Mouse (Mus musculus) urinary bladder, adult 2 months (tissue): ENCODE results near the gene Gm10563. TPM values are rescaled to one million over a fixed set of nuclear protein-coding genes. Genes with fewer than 3 reads are reported as not detected.

Experiments
- polyA plus RNA-seq: library from polyadenylated mRNA; depleted of rRNA; stranded (reverse); fragments of >200 nt; gene quantifications from 2 replicates; pipeline ENCODE4 v1.2.3, GENCODE M21; 2012; rRNA removed

The Gm10563 gene
- polyA plus RNA-seq, 1 experiment, result not detected

Other genes with a start within 250 kb of the Gm10563 start
- 0.53 and 0.74 TPM in 2 replicates for gene Gabrd, start 247.3 kb downstream of the Gm10563 start, polyA plus RNA-seq
- gene Cfap74, start 236.2 kb downstream of the Gm10563 start, polyA plus RNA-seq, result 2.4 and 2.5 TPM in 2 replicates
- 2.0 and 2.5 TPM in 2 replicates for gene Tmem52, start 176.3 kb downstream of the Gm10563 start, polyA plus RNA-seq
- 328 and 338 TPM in 2 replicates for gene Gnb1, start 154.0 kb downstream of the Gm10563 start, polyA plus RNA-seq
- 110 and 118 TPM in 2 replicates for gene Nadk, start 83.0 kb downstream of the Gm10563 start, polyA plus RNA-seq
- 6.1 and 7.8 TPM in 2 replicates for gene Slc35e2, start 44.0 kb downstream of the Gm10563 start, polyA plus RNA-seq
- gene Cdk11b, start 20.6 kb downstream of the Gm10563 start, polyA plus RNA-seq, result 35.6 and 61.6 TPM in 2 replicates
- gene Mmp23, start 8.0 kb upstream of the Gm10563 start, polyA plus RNA-seq, result 138 and 226 TPM in 2 replicates
- 51.2 and 56.1 TPM in 2 replicates for gene Mib2, start 23.8 kb upstream of the Gm10563 start, polyA plus RNA-seq
- gene Fndc10, start 48.9 kb upstream of the Gm10563 start, polyA plus RNA-seq, result 18.5 and 20.1 TPM in 2 replicates
- 119 and 148 TPM in 2 replicates for gene Ssu72, start 59.4 kb upstream of the Gm10563 start, polyA plus RNA-seq
- 2.7 and 3.3 TPM in 2 replicates for gene Tmem240, start 89.4 kb upstream of the Gm10563 start, polyA plus RNA-seq
- gene Atad3a, start 115.7 kb upstream of the Gm10563 start, polyA plus RNA-seq, result 63.3 and 74.8 TPM in 2 replicates
- gene Vwa1, start 129.3 kb upstream of the Gm10563 start, polyA plus RNA-seq, result 29.3 and 32.1 TPM in 2 replicates
- gene Tmem88b, start 140.5 kb upstream of the Gm10563 start, polyA plus RNA-seq, result 0.91 and 0.93 TPM in 2 replicates
- 0.81 and 0.93 TPM in 2 replicates for gene Ankrd65, start 145.0 kb upstream of the Gm10563 start, polyA plus RNA-seq
- gene Mrpl20, start 157.5 kb upstream of the Gm10563 start, polyA plus RNA-seq, result 78.0 and 96.4 TPM in 2 replicates
- 161 and 233 TPM in 2 replicates for gene Ccnl2, start 167.1 kb upstream of the Gm10563 start, polyA plus RNA-seq
- 110 and 122 TPM in 2 replicates for gene Aurkaip1, start 185.9 kb upstream of the Gm10563 start, polyA plus RNA-seq
- 377 and 402 TPM in 2 replicates for gene Mxra8, start 194.3 kb upstream of the Gm10563 start, polyA plus RNA-seq
- gene Dvl1, start 202.0 kb upstream of the Gm10563 start, polyA plus RNA-seq, result 58.9 and 76.5 TPM in 2 replicates
- gene Tas1r3, start 218.0 kb upstream of the Gm10563 start, polyA plus RNA-seq, result 0.91 and 1.3 TPM in 2 replicates
- gene Cptp, start 224.0 kb upstream of the Gm10563 start, polyA plus RNA-seq, result 17.1 and 18.5 TPM in 2 replicates
- 26.5 and 32.3 TPM in 2 replicates for gene Ints11, start 224.1 kb upstream of the Gm10563 start, polyA plus RNA-seq
- 43.7 and 55.5 TPM in 2 replicates for gene Pusl1, start 246.4 kb upstream of the Gm10563 start, polyA plus RNA-seq
- 23.7 and 29.2 TPM in 2 replicates for gene Acap3, start 246.4 kb upstream of the Gm10563 start, polyA plus RNA-seq